Mouse (Mus musculus) spleen, adult 12 weeks (tissue): ENCODE results near the gene Olfr764-ps1.
"Not testable (repeated sequence)": the region's sequence is repeated elsewhere in the genome, so short reads cannot be mapped to it uniquely, and the experiment has no call there.

Experiments
- DNase-seq: peaks from one replicate; pipeline ENCODE4 v3.0.0; 2022; ENCODE audit warnings: low spot score

The Olfr764-ps1 gene

GRCm38 (mm10) chr10:129039796-129040195 is at the start of gene Olfr764-ps1:
Gene Olfr764-ps1, minus strand, starts transcription at chr10:129039896.
- no peak for DNase-seq

- DNase-seq: not testable (repeated sequence)
Observed at GRCm38 (mm10) chr10:129082810-129083209, 43.1 kb upstream of the Olfr764-ps1 start, which contains the start of gene Olfr767. Gene Olfr767, minus strand, starts transcription at chr10:129082910.

DNA sequence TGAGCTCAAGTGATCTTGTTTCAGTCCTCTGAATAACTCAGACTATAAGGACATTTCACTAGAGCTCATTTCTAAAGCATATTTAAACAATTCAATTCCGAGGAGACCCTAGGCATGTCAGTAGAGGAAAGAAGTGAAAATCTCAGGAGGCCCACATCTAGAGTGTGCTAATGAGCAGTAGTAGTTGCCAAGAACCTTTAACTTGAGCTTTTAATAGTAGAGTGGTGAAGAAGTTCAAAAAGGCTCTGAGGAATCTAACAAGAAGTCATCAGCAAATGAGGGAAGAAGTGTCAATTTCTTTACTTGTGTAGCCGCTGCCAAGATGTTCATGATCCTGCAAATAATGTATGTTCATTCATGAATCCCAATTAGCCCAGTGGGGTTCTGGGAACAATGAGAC is 29.2 kb upstream of the Olfr764-ps1 start, which contains the start of gene Olfr766-ps1:
Gene Olfr766-ps1 (minus strand): TSS at position 101 of the 400 bp plus-strand sequence.
- no peak for DNase-seq

- not testable (repeated sequence) for DNase-seq
Observed at GRCm38 (mm10) chr10:129049898-129050297, 10.2 kb upstream of the Olfr764-ps1 start, which contains the start of gene Olfr765. Gene Olfr765, minus strand, starts transcription at chr10:129049998.

GRCm38 (mm10) chr10:129028343-129028742 is 11.4 kb downstream of the Olfr764-ps1 start:
- no peak for DNase-seq

- DNase-seq: no peak
Observed at GRCm38 (mm10) chr10:129026018-129026662, 13.6 kb downstream of the Olfr764-ps1 start.

DNA sequence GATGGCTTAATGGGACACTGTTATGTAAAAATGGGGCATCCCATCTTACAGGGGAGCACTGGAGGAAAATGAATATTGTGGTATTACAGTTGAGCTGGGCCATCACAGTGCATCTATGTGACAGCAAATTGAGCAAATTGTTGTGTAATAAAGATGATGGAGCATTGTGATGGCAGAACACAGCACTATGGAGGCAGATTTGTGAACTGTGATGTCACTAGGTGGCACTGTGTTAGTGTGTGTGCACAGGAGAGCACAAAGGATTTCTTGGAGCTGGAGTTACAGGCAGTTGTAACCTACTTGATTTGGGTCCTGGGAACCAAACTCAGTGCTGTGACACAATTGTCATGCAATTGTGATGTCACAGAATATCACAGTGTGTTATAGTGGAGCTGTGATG is 16.4 kb downstream of the Olfr764-ps1 start:
- DNase-seq: no peak

DNA sequence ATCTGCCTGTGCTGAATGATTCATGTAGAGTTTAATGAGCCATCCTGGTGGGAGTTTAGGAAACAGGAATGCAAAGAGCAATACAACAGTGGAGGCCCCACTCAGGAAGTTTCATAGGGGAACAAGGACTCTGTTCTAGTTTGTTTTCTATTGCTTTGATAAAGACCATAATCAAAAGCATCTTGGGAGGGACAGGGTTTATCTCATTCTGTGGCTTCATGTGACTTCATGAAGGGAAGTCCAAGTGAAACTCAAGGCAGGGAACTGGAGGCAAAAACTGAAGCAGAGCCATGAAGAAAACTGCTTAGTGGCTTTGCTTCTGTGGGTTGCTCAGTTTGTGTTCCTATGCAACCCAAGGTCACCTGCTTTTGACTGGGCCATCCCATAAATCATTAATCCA is 25.2 kb downstream of the Olfr764-ps1 start:
- DNase-seq: no peak

- not testable (repeated sequence) for DNase-seq
Observed at GRCm38 (mm10) chr10:129011511-129011910, 28.2 kb downstream of the Olfr764-ps1 start.

DNA sequence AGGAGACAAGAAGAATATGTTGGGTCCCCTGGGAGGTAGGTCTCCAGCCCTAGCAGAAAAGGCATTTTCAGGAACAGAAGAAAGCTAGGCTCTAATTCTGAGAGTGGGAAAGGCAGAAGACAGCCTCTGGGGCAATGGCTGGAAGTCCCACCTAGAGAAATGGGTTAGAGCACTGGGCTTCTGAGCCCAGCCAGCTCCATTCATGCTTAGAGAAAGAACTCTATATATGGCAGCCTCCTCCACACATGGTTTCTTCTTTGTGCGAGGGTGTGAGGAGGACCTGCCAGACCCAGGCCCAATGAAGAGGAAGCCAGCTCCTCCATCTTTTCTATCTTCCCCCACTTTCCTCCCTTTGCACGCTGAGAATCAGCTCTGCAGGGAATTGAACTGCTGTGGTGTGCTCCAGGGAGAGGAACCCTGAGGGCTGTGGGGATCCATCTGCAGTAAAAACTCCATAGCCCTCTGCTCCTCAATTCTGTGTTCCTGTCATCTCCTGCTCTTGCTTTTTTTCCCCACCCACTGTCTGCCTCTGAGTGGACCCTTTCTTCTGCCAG is 29.3 kb downstream of the Olfr764-ps1 start, which contains the start of gene Olfr763:
Gene Olfr763 (plus strand): TSS at position 504 of the 554 bp plus-strand sequence.
- no peak for DNase-seq

DNA sequence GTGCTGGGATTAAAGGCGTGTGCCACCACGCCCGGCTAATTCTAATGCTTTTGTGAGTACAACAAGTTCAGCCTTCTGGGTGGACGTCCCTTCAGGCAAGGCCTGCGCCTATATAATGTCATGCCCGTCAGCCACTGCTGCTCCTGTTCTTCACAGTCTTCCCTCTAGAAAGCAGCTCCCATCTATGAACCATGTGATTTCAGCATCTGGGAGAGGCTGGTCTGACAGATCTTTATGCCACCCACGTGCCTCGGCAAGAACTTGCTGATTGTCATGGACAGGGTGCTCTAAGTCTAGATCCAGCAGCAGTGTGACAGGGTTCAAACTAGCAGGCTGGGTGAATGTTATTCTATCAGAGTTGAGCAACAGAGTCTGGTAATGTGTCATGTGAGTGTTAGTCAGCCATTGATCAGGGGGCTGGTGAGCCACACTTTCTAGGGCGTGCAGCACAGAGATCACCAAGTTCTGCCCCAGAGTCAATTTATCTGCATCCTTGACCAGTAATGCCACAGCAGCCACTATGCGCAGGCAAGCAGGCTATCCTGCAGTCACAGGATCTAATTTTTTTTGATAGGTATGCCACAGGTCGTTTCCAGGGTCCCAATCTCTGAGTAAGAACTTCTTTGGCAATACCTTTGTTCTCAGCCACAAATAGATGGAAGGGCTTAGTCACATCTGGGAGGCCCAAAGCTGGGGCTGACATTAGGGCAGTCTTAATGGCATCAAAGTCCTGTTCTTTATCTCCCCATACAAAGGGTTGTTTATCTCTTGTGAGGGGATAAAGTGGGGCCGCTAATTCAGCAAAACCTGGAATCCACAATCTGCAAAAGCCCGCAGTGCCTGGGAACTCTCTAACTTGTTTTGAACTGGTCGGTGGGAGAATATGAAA is 35.4 kb downstream of the Olfr764-ps1 start:
- DNase-seq: no peak

GRCm38 (mm10) chr10:128996523-128997040 is 43.1 kb downstream of the Olfr764-ps1 start:
- no peak for DNase-seq

DNA sequence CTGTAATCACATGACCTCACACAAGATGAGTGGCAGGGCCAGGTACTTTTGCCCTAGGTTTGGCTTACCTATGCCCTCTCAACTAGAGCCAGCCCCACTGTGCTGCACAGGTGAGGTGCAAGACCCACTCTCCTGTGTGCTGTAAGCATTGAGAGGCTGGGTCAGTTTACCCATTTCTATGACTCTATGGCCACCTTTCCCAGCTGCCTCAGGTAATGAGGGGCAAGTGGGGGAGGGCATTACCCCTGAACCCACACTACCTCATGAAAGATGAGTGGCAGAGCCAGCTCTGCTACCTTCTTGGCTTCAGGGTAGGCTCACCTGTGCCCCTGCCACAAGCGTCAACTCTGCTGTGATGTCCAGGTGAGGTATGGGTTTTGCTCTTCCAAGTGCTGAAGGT is 43.9 kb downstream of the Olfr764-ps1 start:
- DNase-seq: no peak

DNA sequence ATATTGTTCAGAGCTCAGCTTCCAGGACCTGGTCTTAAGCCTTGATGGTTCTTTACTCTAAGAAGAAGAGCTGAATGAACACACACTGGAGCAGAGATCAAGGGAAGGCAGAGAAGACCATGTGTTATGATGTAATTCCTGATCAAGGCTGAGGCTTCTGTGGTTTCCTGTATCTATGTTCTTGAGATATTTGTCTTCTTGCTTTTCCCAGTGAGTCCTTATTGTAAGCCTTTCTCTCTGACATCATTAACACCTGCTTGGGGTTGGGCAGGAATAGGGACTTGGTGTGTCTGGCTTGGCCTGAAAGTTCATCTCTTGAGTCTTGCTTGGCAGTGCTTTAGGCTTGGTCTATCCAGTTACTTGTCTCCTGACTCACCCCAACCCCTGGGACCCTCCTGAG is 48.7 kb downstream of the Olfr764-ps1 start:
- DNase-seq: no peak

- not testable (repeated sequence) for DNase-seq
Observed at GRCm38 (mm10) chr10:128990129-128990850, 49.4 kb downstream of the Olfr764-ps1 start.

DNA sequence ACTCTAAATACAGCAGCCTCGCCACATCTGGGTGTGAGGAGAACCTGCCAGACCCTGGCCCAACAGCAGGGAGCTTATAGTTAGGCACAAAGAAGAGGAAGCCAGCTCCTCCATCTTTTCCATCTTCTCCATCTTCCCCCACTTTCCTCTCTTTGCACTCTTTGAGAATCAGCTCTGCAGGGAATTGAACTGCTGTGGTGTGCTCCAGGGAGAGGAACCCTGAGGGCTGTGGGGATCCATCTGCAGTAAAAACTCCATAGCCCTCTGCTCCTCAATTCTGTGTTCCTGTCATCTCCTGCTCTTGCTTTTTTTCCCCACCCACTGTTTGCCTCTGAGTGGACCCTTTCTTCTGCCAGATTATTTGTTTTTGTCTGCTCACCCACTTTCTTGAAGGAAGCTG is 50.6 kb downstream of the Olfr764-ps1 start, which contains the start of gene Olfr9:
Gene Olfr9 (plus strand): TSS at position 301 of the 400 bp plus-strand sequence.
- not testable (repeated sequence) for DNase-seq
